Mouse (Mus musculus): ENCODE results near the gene Il17rb. TPM values are rescaled to one million over a fixed set of nuclear protein-coding genes. Genes with fewer than 3 reads are reported as not detected.

Il17rb gene
- polyA plus RNA-seq, 1 experiment from 2014 or later: 1.3 TPM

DNA sequence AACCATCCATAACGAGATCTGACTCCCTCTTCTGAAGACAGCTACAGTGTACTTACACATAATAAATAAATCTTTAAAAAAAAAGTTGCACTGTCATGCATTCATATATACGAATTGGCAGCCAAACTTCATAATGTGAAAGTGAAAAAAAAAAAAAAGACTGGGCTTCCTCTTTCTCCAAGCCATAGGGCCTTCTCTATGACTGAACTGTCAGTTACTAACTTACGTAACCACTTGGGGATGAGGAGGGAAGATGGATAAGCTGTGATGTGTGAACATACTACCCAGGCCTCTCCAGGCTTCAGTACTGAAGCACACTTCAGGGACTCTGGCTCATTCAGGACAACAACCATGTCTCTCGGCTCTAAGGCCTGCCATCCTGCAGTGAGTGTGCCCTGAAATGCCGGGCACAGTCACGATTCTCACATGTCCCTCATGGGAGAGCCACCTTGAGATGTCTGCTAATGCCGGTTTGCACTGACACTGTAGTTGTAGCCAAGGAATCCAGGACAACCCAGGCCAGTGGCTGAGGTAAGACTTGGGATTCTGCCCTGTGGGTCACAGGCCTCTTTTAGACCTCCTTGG lies 34.8 kb upstream of the Il17rb start:
- Histone ChIP-seq H3K4me3 (replicated peaks; ENCODE audit: low read depth, low read length) (no peak overlapping the region), H3K36me3 (ENCODE audit: control insufficient read depth, insufficient read depth, low read length) (0 out of 2 replicates have a peak, but pooled peaks cover 3% of the 10 kb centered on the region), H3K4me1 (ENCODE audit: control insufficient read depth, insufficient read depth, low read length) (no peaks in the 10 kb centered on the region), H3K27me3 (ENCODE audit: control insufficient read depth, insufficient read depth, low read length) (no peaks in the 10 kb centered on the region), H3K27ac (replicated peaks; ENCODE audit: low read depth, low read length) (no peak overlapping the region), H3K9me3 (ENCODE audit: control insufficient read depth, low read length) (no peaks in the 10 kb centered on the region), H3K9ac (replicated peaks; ENCODE audit: low read length) (no peak overlapping the region), H3K4me2 (ENCODE audit: low read length) (no peak overlapping the region)
- ATAC-seq (ENCODE audit: low FRiP score, low TSS enrichment) (no peak), DNase-seq (no peak)
- 87% methylated on average over 7 of the region's 7 CpGs for WGBS

DNA sequence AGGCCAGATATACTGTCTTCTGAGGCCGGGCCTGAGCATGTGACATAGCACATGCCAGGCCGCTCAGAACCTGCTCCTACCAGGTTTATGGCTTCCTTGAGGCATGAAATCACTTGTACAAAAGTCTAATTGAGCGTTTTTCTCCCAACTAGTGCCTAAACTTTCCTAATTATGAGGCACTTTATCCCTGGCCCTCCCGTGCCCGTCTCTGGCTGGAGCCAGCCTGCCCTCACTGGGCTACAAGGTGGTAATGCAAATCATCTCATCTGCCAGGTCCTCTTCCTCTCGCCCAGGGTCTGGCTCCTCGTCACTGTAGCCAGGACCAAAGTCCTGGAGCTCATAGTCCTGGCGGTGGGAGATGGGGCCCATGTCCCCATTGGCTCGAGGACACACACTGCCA lies 33.1 kb upstream of the Il17rb start:
- 84% methylated on average over 9 of the region's 9 CpGs for WGBS

DNA sequence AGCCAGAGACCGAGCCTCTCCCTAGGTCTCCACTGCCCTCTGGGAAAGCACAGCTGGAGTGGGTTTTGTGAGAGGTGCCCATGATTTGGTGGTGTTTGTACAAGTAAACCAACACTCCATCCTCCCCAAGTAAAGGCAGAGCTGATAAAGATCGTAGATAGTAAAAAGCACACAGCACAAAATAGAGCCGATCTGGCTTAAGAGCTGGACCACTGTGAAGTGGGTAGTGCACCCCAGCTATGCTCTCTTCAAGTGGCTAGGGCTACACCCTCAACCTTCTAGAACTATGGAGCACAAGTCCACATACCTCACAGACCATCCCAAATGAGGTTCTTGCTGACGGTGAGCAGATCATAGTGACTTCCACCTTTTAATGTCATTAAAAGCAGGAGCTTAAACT lies 30.7 kb upstream of the Il17rb start:
- Histone ChIP-seq H3K9ac (replicated peaks; ENCODE audit: low read length) (no peak overlapping the region), H3K4me1 (ENCODE audit: control insufficient read depth, insufficient read depth, low read length) (no peaks in the 10 kb centered on the region), H3K27me3 (ENCODE audit: control insufficient read depth, insufficient read depth, low read length) (no peaks in the 10 kb centered on the region), H3K4me2 (ENCODE audit: low read length) (no peak overlapping the region), H3K27ac (replicated peaks; ENCODE audit: low read depth, low read length) (no peak overlapping the region), H3K36me3 (ENCODE audit: control insufficient read depth, insufficient read depth, low read length) (0 out of 2 replicates have a peak, but pooled peaks cover 3% of the 10 kb centered on the region), H3K9me3 (ENCODE audit: control insufficient read depth, low read length) (no peaks in the 10 kb centered on the region), H3K4me3 (replicated peaks; ENCODE audit: low read depth, low read length) (no peak overlapping the region)
- WGBS: 84% methylated on average over 4 of the region's 4 CpGs
- no peak for ATAC-seq (ENCODE audit: low FRiP score, low TSS enrichment)
- DNase-seq: no peak

More for the DNA sequence above, 33.1 kb upstream of the Il17rb start:
- Histone ChIP-seq H3K9me3 (ENCODE audit: control insufficient read depth, low read length) (no peaks in the 10 kb centered on the region), H3K4me2 (ENCODE audit: low read length) (no peak overlapping the region), H3K27ac (replicated peaks; ENCODE audit: low read depth, low read length) (no peak overlapping the region), H3K9ac (replicated peaks; ENCODE audit: low read length) (no peak overlapping the region), H3K27me3 (ENCODE audit: control insufficient read depth, insufficient read depth, low read length) (no peaks in the 10 kb centered on the region), H3K36me3 (ENCODE audit: control insufficient read depth, insufficient read depth, low read length) (0 out of 2 replicates have a peak, but pooled peaks cover 3% of the 10 kb centered on the region), H3K4me1 (ENCODE audit: control insufficient read depth, insufficient read depth, low read length) (no peaks in the 10 kb centered on the region), H3K4me3 (replicated peaks; ENCODE audit: low read depth, low read length) (no peak overlapping the region)
- DNase-seq (no peak), ATAC-seq (ENCODE audit: low FRiP score, low TSS enrichment) (no peak)

DNA sequence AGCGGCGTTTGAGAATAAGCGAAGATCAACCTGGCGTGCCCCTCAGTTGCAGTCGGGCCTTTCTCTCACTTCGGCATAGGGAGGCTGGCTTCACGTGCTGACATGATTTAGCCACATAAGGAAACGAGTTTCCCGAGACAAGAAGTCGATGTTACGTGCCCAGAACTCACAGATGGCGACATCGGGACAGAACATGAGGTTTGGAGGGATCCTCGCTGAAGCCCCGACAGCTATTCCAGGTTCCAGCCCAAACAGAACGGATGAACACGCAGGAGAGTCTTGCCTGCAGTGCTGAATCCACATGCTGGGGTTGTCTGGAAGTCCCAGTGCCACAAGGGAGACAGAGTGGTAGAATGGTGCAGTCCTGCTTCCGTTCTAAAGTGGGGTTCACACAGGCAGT lies 29.7 kb upstream of the Il17rb start:
- H3K4me1 ChIP-seq (ENCODE audit: control insufficient read depth, insufficient read depth, low read length): no peaks in the 10 kb centered on the region
- ATAC-seq (ENCODE audit: low FRiP score, low TSS enrichment): no peak
- no peaks in the 10 kb centered on the region for H3K9me3 ChIP-seq (ENCODE audit: control insufficient read depth, low read length)
- H3K4me3 ChIP-seq (replicated peaks; ENCODE audit: low read depth, low read length): no peak overlapping the region
- WGBS: 91% methylated on average over 18 of the region's 18 CpGs
- DNase-seq: no peak
- no peaks in the 10 kb centered on the region for H3K27me3 ChIP-seq (ENCODE audit: control insufficient read depth, insufficient read depth, low read length)
- H3K36me3 ChIP-seq (ENCODE audit: control insufficient read depth, insufficient read depth, low read length): 0 out of 2 replicates have a peak, but pooled peaks cover 3% of the 10 kb centered on the region
- H3K27ac ChIP-seq (replicated peaks; ENCODE audit: low read depth, low read length): no peak overlapping the region
- H3K9ac ChIP-seq (replicated peaks; ENCODE audit: low read length): no peak overlapping the region
- no peak overlapping the region for H3K4me2 ChIP-seq (ENCODE audit: low read length)

DNA sequence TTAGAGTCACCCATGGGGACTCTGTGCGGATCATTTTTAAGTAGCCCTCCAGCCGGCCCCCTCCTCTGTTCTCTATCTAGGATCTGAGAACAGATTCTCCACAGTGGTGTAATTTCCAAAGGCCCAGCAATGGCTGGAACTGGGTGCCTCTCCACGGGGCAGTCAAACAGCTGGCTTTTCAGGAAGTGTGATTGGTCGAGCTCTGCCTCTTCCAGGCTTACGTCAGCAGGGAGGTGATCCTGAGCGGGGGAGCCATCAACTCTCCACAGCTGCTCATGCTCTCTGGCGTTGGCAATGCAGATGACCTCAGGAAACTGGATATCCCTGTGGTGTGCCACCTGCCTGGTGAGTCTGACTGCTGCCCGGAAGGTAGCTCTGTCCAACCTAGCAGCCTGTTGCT lies 24.7 kb upstream of the Il17rb start:
- no peak overlapping the region for H3K4me3 ChIP-seq (replicated peaks; ENCODE audit: low read depth, low read length)
- no peak overlapping the region for H3K4me2 ChIP-seq (ENCODE audit: low read length)
- H3K4me1 ChIP-seq (ENCODE audit: control insufficient read depth, insufficient read depth, low read length): no peaks in the 10 kb centered on the region
- no peak for ATAC-seq (ENCODE audit: low FRiP score, low TSS enrichment)
- no peak for DNase-seq
- no peaks in the 10 kb centered on the region for H3K36me3 ChIP-seq (ENCODE audit: control insufficient read depth, insufficient read depth, low read length)
- H3K27ac ChIP-seq (replicated peaks; ENCODE audit: low read depth, low read length): no peak overlapping the region
- 66% methylated on average over 8 of the region's 8 CpGs for WGBS
- H3K9me3 ChIP-seq (ENCODE audit: control insufficient read depth, low read length): no peaks in the 10 kb centered on the region
- H3K9ac ChIP-seq (replicated peaks; ENCODE audit: low read length): no peak overlapping the region
- H3K27me3 ChIP-seq (ENCODE audit: control insufficient read depth, insufficient read depth, low read length): no peaks in the 10 kb centered on the region

DNA sequence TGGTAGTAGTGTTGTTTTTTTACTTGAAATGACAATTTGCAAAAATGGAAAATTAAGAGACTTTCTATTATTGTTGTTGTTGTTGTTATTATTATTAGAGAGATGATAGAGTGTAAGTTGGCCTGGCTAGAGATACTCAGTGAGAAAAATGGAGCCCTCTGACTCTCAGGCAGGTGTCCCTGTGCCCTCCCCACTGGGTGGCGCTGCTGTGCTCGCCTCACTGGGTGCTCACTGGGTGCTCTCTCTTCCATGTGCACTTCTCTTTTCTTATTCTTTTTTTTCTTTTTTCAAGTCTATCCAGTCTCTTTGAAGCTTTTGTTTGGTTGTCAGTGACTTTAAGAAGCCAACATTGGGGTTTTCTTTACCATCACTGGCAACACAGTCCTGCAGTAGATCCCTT lies 18.7 kb upstream of the Il17rb start:
- Histone ChIP-seq H3K9ac (replicated peaks; ENCODE audit: low read length) (no peak overlapping the region), H3K36me3 (ENCODE audit: control insufficient read depth, insufficient read depth, low read length) (no peaks in the 10 kb centered on the region), H3K27me3 (ENCODE audit: control insufficient read depth, insufficient read depth, low read length) (no peaks in the 10 kb centered on the region), H3K4me3 (replicated peaks; ENCODE audit: low read depth, low read length) (no peak overlapping the region), H3K9me3 (ENCODE audit: control insufficient read depth, low read length) (no peaks in the 10 kb centered on the region), H3K4me2 (ENCODE audit: low read length) (no peak overlapping the region), H3K4me1 (ENCODE audit: control insufficient read depth, insufficient read depth, low read length) (no peaks in the 10 kb centered on the region), H3K27ac (replicated peaks; ENCODE audit: low read depth, low read length) (no peak overlapping the region)
- 41% methylated on average over 2 of the region's 2 CpGs for WGBS
- DNase-seq (no peak), ATAC-seq (ENCODE audit: low FRiP score, low TSS enrichment) (no peak)

DNA sequence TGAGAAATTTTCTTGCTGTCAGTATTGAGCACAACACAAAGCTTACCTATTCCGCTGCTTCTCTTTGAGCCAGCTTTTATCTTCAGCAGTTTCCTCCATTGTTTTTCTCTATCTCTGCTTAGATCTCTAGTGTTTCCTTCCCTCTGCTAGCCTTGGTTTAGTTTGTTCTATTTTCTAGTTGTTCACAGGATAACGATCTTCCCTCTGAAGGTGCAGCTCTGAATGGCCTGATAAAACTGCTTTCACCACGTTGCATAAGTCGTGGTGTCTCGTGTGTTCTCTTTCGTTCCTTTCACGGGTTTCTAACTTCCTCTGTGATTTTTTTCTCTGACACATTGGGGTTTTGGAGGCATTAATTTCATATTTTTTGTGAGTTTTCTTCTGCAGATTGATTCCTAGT lies 15.7 kb upstream of the Il17rb start:
- Histone ChIP-seq H3K9me3 (ENCODE audit: control insufficient read depth, low read length) (no peaks in the 10 kb centered on the region), H3K27ac (replicated peaks; ENCODE audit: low read depth, low read length) (no peak overlapping the region), H3K4me2 (ENCODE audit: low read length) (no peak overlapping the region), H3K4me1 (ENCODE audit: control insufficient read depth, insufficient read depth, low read length) (no peaks in the 10 kb centered on the region), H3K27me3 (ENCODE audit: control insufficient read depth, insufficient read depth, low read length) (no peaks in the 10 kb centered on the region), H3K36me3 (ENCODE audit: control insufficient read depth, insufficient read depth, low read length) (no peaks in the 10 kb centered on the region), H3K9ac (replicated peaks; ENCODE audit: low read length) (no peak overlapping the region), H3K4me3 (replicated peaks; ENCODE audit: low read depth, low read length) (no peak overlapping the region)
- ATAC-seq (ENCODE audit: low FRiP score, low TSS enrichment) (no peak), DNase-seq (no peak)
- WGBS: 72% methylated on average over 7 of the region's 7 CpGs

DNA sequence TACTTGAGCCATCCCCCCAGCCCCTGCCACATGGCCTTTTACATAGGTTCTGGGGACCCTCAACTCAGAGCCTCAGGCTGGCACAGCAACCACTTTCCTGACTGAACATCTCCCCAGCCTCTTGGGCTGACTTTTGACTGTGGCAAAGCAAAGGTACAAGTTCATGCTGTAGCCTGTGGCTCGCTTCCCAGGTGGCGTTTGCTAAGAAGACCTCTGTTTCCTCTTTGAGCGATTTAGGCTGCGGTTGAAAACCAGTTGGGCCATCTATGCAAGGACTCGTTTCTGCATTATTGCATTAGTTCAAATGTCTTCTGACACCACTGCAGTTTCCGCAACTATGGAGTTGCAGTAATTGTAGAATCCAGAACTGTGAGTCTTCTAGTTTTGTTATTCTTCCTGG lies 13.8 kb upstream of the Il17rb start:
- Histone ChIP-seq H3K4me2 (ENCODE audit: low read length) (no peak overlapping the region), H3K9me3 (ENCODE audit: control insufficient read depth, low read length) (no peaks in the 10 kb centered on the region), H3K4me1 (ENCODE audit: control insufficient read depth, insufficient read depth, low read length) (no peaks in the 10 kb centered on the region), H3K27me3 (ENCODE audit: control insufficient read depth, insufficient read depth, low read length) (no peaks in the 10 kb centered on the region), H3K27ac (replicated peaks; ENCODE audit: low read depth, low read length) (no peak overlapping the region), H3K9ac (replicated peaks; ENCODE audit: low read length) (no peak overlapping the region), H3K36me3 (ENCODE audit: control insufficient read depth, insufficient read depth, low read length) (no peaks in the 10 kb centered on the region), H3K4me3 (replicated peaks; ENCODE audit: low read depth, low read length) (no peak overlapping the region)
- ATAC-seq (ENCODE audit: low FRiP score, low TSS enrichment): no peak
- WGBS: 96% methylated on average over 6 of the region's 6 CpGs
- no peak for DNase-seq

DNA sequence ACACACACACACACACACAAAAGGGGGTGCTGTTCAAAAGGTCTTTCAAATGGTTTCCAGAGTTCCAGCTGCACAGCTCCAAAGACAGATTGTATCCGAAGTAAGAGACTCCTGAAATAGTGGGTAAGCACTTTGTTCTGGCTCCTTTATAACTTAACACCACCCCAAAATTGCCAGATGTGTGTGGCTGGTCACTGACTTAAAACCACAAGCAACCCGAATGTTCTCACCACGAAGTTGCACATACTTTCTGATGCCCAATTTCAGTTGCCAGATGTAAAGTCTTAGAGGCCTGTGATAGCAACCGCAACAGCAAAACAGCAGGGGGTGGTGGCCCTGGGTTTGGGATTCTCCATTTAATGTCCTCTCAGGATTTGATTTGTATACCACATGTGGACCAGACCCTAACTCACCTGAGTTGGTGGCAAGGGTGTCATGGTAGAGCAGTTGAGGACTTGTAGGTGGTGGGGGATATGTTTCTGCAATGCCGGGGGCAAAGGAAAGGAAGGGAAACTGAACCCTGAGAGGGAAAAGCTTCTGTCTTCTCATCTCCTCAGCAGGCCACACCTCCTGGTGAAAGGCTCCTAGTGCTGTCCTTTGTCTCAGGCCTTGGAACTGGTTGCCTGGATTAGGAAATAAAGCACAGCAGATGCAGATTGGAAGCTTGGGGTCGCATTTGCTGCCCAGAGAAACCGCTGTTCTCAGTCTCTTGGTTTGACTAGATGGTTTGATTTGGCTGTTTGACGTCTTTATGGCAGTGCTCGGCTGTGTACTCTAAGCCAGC lies 11.3 kb upstream of the Il17rb start:
- Histone ChIP-seq H3K27ac (replicated peaks; ENCODE audit: low read depth, low read length) (no peak overlapping the region), H3K4me1 (ENCODE audit: control insufficient read depth, insufficient read depth, low read length) (no peaks in the 10 kb centered on the region), H3K36me3 (ENCODE audit: control insufficient read depth, insufficient read depth, low read length) (no peaks in the 10 kb centered on the region), H3K27me3 (ENCODE audit: control insufficient read depth, insufficient read depth, low read length) (no peaks in the 10 kb centered on the region), H3K4me2 (ENCODE audit: low read length) (no peak overlapping the region), H3K9ac (replicated peaks; ENCODE audit: low read length) (no peak overlapping the region), H3K4me3 (replicated peaks; ENCODE audit: low read depth, low read length) (no peak overlapping the region), H3K9me3 (ENCODE audit: control insufficient read depth, low read length) (no peaks in the 10 kb centered on the region)
- WGBS: 36% methylated on average over 9 of the region's 9 CpGs
- ATAC-seq (ENCODE audit: low FRiP score, low TSS enrichment) (no peak), DNase-seq (no peak)

All from midbrain, embryonic 14.5 days (tissue).